Mouse (Mus musculus) ES-Bruce4 (cell line): Measurements from ENCODE around the gene Lpp.

Source experiments
- CTCF ChIP-seq: IDR thresholded peaks from one replicate; pipeline ENCODE4 v1.8.1; 2011; ENCODE audit warnings: low read depth, low read length
- EP300 ChIP-seq: IDR thresholded peaks from 2 replicates; pipeline ENCODE4 v1.6.1; 2011; ENCODE audit warnings: low read depth, low read length; ENCODE audit not compliant: insufficient read depth
- POLR2A ChIP-seq: IDR thresholded peaks from one replicate; pipeline ENCODE4 v1.8.1; 2011; ENCODE audit warnings: low read length; ENCODE audit not compliant: insufficient read depth

DNA sequence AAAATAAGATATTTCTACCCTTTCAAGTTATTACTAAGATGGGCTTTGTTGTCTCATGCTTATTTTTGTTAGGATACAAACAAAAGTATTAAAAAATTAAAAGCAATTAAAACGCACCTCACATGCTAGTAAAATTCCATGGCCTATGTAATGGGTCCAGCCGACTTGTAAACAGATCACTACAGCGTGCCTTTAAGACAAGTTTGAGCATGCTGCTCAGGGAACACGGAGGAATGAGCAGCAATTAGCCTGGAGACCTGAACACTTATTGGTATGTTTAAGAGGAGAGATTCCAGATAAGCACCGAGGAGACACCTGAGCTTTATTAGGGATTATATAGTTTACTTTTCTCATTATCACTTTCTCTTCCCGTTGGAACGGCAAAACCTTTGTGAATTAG lies 205.3 kb downstream of the Lpp start:
- TF ChIP-seq CTCF: no peak
- no peak for TF ChIP-seq EP300
- no peak for TF ChIP-seq POLR2A
